ENCODE assay signal across 12 mouse cellular contexts in genomic region chr14:105512914-105513677, GRCm38 (mm10).
DNase-seq lines count a peak whose midpoint lies in the region; TF ChIP-seq lines count a peak whose summit lies in the region.
"Had no signal": no experiment of that assay in that cellular context is flagged by ENCODE, and none has a peak within 500 bp of the region (broad histone marks: within the 10 kb centered on the region; RNA-seq: fewer than 3 reads in every experiment).

No protein-coding gene starts in this region.

- TF ChIP-seq CTCF in brain, embryonic 14.5 days (IDR thresholded peaks at IDR 0.05; ENCODE audit: borderline replicate concordance, extremely low read depth, insufficient read depth, insufficient read length) = no peak

- TF ChIP-seq POLR2A in brain, embryonic 14.5 days (IDR thresholded peaks at IDR 0.05; ENCODE audit: borderline replicate concordance, extremely low read depth, insufficient read depth, insufficient read length, poor library complexity, severe bottlenecking) = no peak

- peak; percentile 11 to 26 for DNase-seq in cerebellum, postnatal 10 days
- DNase-seq in cerebellum, adult 8-10 months = no peak
- DNase-seq in left cerebral cortex, postnatal 4 days = peak; percentile 24
- DNase-seq in left cerebral cortex, adult 18-20 months (ENCODE audit: low spot score in 2 of 2) = no peak
- peak; percentile 71 for DNase-seq in brain, embryonic 14.5 days (ENCODE audit: low read depth)
- DNase-seq in layer of hippocampus, postnatal 14 days (ENCODE audit: low spot score in 2 of 2) = peak; percentile 32 to 65
- DNase-seq in kidney, adult 18-20 months = no peak
- DNase-seq in adrenal gland, postnatal 10 days = no peak
- DNase-seq: cerebellum, adult 9-10 months; kidney, postnatal 4 days; lung, adult 18-20 months; thymus, postnatal 14 days had no signal

- intact Hi-C loops in left cerebral cortex, postnatal 4 days (cut with DNase I) = no loop called here

Comparison
In these comparisons a context has a peak if more than half of its experiments do, and no peak if none do; other contexts are left out.
1. DNase-seq: peak in cerebellum, postnatal 10 days (2 of 2), left cerebral cortex, postnatal 4 days (single experiment), brain, embryonic 14.5 days (single experiment) and layer of hippocampus, postnatal 14 days (2 of 2); none in cerebellum, adult 8-10 months (single experiment), left cerebral cortex, adult 18-20 months (0 of 2), kidney, adult 18-20 months (single experiment) and adrenal gland, postnatal 10 days (single experiment).